Mouse (Mus musculus) adrenal gland, postnatal 36 days (tissue): Measurements from ENCODE around the gene Sbno1. TPM values are rescaled to one million over a fixed set of nuclear protein-coding genes. Genes with fewer than 3 reads are reported as not detected.

Source experiments
- DNase-seq, 2 experiments: peaks; one replicate each; pipeline ENCODE4 v3.0.0; 2021; ENCODE audit warnings: mixed read lengths in 1 of 2
- microRNA-seq: library from miRNA; unstranded; fragments of <30 nt; microRNA quantifications from one replicate; pipeline ENCODE4 v1.2.0, GENCODE M21; 2021
- total RNA-seq, 2 experiments: library from RNA; stranded (reverse); gene quantifications; 2 replicates each; pipeline ENCODE4 v1.2.3; 2021

The Sbno1 gene
- total RNA-seq, 2 experiments from 2014 or later, result 84.3 to 100 TPM

GRCm38 (mm10) chr5:124334392-124334791, 91.4 kb downstream of the Sbno1 start:
- peak; percentile 14 to 22 for DNase-seq

GRCm38 (mm10) chr5:124330086-124330485, 95.7 kb downstream of the Sbno1 start:
- no peak for DNase-seq

DNA sequence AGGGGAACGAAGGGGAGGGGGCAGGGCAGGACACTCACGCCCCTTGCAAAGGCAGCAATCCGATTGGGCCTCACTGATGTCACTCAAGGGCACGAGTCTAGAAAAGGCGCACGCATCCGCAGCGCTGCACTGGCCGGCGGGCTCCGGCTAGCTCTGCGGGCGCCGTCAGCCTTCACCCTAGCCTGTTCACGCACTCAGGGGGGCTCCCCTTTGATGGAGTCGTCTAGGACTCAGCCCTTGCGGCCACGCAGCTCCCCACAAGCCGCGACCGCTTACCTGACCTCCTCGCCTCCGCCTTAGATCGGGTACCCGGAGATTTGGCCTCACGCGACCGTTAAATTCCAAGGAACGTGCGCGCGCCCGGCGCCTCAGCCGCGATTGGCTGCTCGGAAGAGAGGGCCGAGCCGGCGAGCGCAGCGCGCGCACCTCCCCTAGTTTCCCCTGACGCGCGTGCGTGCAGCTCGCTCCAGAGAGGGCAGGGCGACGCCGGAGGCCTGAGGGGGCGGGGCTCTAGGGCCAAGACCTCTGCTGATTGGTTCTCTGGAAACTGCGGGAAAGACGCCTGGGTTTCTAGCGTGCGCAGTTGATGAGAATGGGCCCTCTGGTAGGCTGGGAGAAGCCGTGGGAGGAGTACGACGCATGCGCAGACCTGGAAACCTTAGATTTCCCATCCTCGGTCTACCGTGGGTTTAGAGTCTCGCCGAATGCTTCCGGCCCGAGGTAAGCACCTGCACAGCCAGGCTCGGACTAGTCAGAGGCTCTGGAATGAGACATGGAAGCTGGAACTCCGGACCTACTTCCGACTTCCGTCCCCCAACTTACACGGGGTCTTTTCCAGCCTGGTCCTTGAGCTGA, 98.1 kb downstream of the Sbno1 start, which contains the start of the genes Mphosph9 and 2810006K23Rik:
TSS of gene Mphosph9 (minus strand) at position 463 of the 855 bp plus-strand sequence.
TSS of gene 2810006K23Rik (plus strand) at position 580 of the 855 bp plus-strand sequence.
- DNase-seq, result peak; percentile 99 to 100

- no peak for DNase-seq
Measured at GRCm38 (mm10) chr5:124326829-124327228, 99.0 kb downstream of the Sbno1 start.

Small RNAs within 50 kb of the gene (microRNA-seq; reads per million reads assigned to microRNA genes)
- 1.7 reads per million for gene Gm27486

Other genes starting within 250 kb of the Sbno1 start
- 10 to 100 TPM; 50.0 to 57.2 TPM for gene Pitpnm2, start 176.2 kb downstream of the Sbno1 start, total RNA-seq
- gene Mphosph9, start 98.0 kb downstream of the Sbno1 start, total RNA-seq, result 10 to 100 TPM in 1 of 2 experiments, 1 to 10 TPM in 1; 6.8 to 10.4 TPM
- gene 2810006K23Rik, start 97.9 kb downstream of the Sbno1 start, total RNA-seq, result 10 to 100 TPM; 14.8 to 15.0 TPM
- 100 to 1,000 TPM; 155 to 187 TPM for gene Cdk2ap1, start 62.9 kb downstream of the Sbno1 start, total RNA-seq
- gene Kmt5a, start 13.9 kb upstream of the Sbno1 start, total RNA-seq, result 100 to 1,000 TPM; 172 to 188 TPM
- 10 to 100 TPM; 21.4 to 23.9 TPM for gene Rilpl2, start 52.4 kb upstream of the Sbno1 start, total RNA-seq
- 10 to 100 TPM; 19.4 to 20.5 TPM for gene Snrnp35, start 57.1 kb upstream of the Sbno1 start, total RNA-seq
- gene Rilpl1, start 105.4 kb upstream of the Sbno1 start, total RNA-seq, result 10 to 100 TPM; 16.2 to 17.4 TPM
- gene Tmed2, start 114.7 kb upstream of the Sbno1 start, total RNA-seq, result 100 to 1,000 TPM; 226 to 241 TPM
- 10 to 100 TPM; 11.8 to 13.2 TPM for gene Ddx55, start 126.9 kb upstream of the Sbno1 start, total RNA-seq
- gene Eif2b1, start 153.1 kb upstream of the Sbno1 start, total RNA-seq, result 10 to 100 TPM; 43.6 to 55.3 TPM
- 10 to 100 TPM; 40.4 to 44.2 TPM for gene Gtf2h3, start 153.1 kb upstream of the Sbno1 start, total RNA-seq
- 10 to 100 TPM; 74.5 to 83.7 TPM for gene Atp6v0a2, start 202.6 kb upstream of the Sbno1 start, total RNA-seq